Mouse (Mus musculus): ENCODE measurements at regions not wholly inside any gene's neighbourhood (a gene's known extent, or its start where the extent isn't known, plus 50 kb on each side); places are given as distances from the start of the nearest gene placed in this dataset.

DNA sequence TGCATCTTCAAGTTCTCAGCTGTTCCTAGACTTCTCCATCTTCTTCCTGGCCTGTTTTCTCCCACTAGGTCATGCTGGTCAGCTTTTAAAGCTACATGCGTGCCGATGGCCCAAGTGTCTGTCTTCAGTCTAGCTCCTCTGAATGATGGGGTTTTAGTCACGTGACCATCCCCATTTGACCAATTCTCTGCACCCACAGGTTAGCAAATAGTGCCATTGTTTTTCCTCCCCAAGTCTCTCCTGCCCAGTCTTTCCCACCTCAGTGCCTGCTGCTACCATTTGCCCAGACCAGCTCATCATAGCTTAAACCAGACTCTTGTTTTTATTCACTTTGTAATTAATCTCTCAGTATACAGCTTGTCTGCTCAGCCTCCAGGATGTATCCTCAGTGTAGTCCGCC lies 62.3 kb downstream of the Zfp706 start:
- no peak for DNase-seq

DNA sequence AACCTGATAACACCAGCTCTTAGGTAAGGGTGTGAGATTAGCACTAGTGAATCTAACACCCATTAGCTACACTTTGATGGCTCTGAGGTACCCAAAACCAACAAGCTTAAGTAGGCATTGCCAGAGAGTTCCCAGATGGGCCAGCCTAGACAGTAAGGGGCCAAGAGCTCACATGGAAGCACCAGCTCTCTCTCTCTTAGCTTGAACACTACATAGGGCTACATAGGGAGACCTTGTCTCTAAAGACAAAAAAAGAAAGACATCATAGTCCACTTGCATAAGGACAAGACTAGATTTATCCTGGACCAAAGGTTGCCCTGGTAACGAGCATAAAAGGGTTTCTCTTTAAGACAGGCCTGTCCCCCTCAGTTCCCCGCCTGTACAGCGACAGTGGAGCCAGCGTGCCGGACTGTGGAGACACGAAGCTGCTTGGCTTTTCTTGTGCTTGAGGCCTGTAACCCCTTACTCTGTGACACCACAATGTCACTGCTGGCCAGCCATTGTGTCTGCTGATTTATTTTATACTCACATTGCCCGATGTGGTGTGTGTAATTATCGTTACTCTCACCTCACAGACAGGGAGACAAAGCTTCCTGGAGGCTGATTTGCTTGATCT lies 62.9 kb downstream of the Zfp706 start:
- DNase-seq = no peak

DNA sequence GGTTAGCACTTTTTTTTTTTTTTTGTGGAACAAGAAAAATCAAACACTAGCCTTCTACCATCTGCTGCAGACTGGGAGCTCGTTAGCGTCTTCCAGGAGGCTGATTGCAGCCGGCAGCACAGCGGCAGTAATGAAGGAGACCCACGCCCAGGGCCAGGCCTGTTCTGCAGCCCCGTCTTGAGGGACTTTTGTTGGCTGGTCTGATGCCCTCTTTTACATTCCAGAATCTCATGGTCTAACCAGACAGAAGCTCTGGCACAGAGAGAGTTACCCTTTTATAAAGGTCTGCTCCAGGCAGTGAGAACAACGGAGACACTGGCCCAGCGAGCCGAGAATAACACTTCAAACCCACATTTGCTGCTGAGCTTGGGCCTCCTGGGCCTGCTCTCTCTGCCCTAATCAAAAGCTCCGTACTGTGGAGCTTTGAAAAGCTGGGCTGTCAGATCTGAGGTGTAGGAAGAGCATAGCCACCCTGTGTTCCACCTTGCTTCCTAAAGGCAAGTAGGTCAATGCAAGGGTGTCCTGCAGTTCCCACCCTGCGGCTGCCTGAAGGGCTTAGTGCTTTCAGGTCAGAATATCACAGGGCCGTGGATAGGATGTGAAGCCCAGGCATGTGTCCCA lies 64.0 kb downstream of the Zfp706 start:
- no peak for DNase-seq

DNA sequence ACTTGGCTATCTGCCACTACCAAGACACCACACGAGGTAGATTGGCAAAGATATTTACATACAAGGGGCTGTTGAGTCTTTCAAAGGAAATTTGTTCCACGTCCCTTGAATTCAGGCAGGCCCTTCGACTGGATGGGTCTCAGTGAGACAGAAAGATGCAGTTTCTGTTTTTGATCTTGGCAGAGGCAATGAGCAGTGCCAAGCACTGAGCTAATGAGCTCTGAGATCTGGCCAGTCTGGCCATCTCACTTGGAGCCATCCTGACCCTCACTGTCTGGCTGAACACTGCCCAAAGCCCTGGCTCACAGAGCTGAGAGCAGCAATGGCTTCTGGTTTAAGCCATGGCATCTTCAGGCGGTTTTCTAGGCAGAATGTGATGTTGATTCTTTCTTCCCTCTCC lies 65.3 kb downstream of the Zfp706 start:
- DNase-seq = peak in 1 of 2 experiments; percentile 22

DNA sequence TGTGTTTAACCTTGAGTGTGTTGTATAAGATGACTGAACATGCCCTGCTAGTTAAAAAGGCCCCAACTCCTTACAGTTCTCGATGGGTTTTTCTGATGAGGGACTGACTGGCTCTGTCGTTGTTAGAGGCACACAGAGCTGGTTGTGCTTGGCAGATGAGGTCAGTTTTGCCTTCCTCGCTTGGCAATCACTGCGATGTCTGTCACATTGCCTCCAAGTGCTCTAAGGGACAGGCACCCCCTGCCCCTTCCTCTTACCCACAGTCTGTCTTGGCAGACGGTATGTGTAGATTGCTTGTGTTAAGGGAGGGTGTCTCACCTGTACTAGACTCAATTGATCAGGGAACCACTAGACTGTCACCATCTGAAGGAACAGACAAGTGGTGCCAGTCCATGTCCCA lies 65.8 kb downstream of the Zfp706 start:
- no peak for DNase-seq

DNA sequence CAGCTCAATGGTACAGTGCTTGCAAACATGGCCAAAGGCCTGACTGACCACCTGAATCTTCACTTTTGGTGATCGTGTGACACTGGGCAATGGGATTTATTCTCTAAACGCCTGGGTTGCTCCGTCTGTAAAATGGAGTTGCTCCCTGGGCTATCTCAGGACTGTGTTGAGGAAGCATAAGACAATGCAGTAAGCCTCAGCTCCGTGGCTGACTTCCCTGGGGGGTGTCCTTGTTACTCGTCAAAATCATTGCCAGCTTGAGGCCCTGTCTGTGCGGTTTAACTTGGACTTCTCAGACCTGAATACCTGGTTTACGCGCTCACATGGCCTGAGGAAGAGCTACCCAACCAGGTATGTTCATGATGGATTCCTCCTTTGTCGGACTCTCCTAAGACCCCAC lies 68.0 kb downstream of the Zfp706 start:
- DNase-seq = no peak

DNA sequence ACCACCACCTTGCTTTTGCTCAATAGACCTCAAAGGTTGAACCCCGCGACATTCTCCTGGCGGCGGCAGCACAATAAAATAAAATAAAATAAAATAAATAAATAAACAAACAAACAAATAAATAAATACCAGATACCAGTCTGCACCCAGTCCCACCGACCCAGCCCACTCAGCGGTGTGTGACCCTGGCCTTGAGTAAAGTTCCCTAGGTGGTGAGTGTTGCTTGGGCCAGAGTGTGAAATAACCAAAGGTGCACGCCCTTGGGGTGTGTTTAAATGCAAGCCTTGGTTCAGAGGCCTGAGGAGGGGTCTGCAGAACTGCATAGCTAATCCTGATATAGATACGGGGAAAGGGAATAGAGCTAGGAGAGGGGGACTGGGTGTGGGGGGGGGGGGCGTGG lies 68.4 kb downstream of the Zfp706 start:
- no peak for DNase-seq

DNA sequence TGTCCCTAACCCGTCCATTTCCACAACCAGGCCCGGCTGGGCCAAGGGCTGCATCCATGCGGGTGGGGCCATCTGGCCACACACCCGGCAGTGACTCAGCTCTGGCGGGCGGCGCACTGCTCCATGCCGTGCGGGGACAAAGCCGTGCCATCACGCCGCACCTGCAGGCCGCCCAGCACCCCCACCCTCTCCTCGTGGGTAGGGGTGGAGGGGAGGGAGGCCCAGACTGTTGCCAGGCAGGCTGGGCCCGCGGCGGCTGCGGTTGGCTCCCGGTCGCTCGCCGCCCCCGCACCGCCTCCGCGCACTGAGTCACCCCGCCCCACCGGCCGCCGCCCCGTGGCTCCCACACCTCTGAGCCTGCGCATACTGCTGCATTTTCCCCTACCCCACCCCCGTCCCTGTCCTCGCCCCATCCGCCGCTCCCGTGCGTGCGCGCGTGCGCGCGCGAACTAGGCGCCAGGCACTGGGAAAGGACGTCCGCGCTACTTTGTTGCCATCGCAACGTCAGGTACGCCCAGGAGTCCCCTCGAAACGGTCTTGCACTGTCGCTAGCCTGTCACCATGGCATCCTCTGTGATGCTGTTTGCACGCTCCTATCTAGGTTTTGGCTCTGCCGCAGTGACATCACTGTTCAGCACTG lies 68.9 kb downstream of the Zfp706 start:
- DNase-seq = peak; percentile 91 to 93

DNA sequence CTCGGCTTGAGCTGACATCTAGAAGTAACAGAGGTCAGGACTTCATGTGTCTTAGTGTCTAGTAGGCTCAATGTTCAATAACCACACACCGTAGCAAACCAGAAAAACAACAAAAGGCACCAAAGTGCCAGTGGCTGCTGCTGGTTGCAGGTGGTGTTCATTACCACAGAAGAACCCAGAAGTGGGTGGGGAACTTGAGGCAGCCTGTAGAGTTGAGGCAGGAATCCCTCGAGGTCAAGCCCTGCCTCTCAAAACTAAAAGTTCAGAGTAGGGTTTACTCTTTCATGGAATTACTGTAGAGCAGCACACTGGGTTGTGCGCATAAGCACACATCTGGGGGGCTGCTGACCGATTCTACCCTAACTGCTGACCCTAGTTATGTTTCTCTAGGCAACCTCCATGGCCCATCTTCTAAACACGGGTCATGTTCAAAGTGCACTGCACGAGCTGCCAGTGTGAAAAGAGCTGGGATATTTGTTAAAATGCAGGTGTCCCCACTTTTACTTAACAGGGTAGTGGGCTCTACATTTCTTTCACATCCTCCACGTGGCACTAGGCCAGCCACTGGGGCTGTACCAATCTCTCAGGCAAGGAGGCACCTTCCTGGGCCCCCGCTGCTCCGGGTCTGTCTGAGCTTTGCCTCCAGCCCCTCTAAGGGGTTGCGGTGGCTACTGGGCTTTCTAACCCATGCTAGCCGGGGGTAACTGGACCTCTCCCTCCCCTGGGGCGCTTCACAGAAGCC lies 69.6 kb downstream of the Zfp706 start:
- peak in 1 of 2 experiments; percentile 20 for DNase-seq

DNA sequence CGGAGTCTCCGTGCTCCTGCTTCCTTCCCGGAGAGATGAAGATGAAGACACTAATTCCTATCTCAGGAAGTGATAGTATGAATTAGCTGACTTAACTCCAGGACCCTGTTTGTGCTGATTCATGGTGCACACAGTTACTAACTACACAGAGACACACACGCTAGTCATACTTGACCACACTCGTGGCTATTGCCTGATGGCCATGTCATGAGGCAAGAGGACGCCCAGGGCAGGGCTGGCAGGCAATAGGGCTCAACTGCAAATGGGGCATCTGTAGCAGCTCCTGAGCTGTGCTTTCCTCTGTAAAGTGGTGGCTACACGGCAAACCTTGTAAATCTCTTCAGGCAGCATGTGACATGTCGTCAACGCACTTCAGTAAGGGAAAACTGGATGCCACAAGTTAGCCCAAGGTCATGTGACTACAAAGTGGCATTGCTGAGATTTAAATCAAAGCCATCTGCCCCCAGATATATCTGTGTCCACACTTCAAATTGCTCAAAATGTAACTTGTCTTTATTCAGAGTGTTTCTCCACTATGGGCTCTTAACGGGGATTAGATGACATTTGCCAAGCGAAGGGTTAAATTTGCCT lies 70.4 kb downstream of the Zfp706 start:
- DNase-seq = no peak

DNA sequence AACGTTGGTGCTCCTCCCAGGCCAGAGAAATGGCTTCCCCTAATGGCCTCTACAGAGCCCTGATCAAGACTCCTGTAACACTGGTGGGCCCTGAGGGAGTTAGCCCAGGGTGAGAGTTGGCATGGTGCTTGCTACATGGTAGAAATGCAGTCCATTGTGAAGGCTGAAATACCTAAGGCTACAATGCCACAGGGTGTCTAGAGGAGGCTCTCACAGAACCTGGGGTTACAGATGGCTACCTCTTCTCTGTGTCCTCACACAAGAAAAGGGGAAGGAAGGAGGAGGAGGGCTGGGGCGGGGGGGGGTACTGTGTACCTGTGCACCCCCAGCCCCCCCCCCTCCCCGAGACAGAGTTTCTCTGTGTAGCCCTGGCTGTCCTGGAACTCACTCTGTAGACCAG lies 72.8 kb downstream of the Zfp706 start:
- no peak for DNase-seq

DNA sequence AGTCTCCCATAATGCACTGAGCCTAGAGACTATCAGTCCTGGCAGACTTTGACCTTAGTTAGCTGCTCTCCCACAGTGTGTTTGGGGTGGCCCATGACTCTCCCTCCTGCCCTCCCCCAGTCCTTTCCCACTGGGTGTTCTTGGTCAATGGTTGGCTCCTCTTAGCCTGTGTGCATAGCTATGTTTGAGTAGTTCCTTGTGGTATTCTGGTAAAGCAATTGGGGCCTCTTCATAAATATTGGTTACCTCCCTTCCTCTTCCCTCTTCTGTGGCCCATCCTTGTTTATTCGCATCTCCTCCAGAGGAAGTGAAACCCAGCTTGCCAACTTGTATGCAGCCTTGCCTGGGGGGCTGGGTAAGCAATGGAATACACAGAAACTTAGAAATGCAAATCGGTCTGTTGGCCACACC lies 74.0 kb downstream of the Zfp706 start:
- peak in 1 of 2 experiments; percentile 63 for DNase-seq

DNA sequence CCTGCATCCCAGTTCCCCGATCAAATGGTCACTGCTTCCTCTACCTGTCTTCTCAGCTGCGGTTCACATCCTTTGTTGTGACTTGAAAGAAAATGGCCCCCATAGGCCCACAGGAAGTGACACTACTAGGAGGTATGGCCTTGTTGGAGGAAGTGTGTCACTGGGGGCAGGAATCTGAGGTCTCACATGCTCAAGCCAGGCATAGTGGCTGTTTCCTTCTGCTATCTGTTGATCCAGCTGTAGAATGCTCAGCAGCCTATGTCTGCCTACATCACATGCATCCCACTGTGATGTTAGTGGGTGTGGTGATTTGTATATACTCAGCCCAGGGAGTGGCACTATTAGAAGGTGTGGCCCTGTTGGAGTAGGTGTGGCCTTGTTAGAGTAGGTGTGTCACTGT lies 76.1 kb downstream of the Zfp706 start:
- no peak for DNase-seq

DNA sequence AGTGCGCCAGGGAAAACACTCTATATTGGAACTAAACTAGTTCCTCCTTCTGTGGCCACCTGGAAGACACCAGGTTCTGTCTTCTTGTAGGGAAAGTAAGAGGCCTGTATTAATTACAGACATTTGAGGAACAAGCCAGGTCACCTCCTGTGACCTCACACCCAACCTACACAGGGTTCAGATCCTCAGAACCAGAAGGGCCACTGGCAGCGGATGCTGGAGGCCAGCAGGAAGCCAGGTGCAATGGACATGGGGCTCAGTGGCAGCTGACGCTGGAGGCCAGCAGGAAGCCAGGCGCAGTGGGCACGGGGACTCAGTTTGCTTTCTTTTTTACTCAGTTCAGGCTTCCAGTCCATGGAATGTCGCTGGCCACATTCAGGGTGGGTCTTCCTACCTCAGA lies 77.1 kb downstream of the Zfp706 start:
- no peak for DNase-seq

DNA sequence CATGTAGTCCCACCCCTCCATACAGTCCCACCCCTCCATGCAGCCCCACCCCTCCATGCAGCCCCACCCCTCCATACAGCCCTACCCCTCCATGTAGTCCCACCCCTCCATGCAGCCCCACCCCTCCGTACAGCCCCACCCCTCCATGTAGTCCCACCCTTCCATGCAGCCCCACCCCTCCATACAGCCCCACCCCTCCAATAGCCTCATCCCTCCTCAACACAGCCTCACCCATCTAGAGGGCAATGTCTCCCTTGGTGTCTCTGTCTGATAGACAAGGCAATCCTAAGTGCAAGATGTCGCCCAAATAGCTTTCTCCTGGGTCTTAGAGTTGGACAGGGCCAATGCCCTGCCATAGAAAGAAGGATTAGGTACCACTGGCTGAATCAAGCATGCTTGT lies 77.8 kb downstream of the Zfp706 start:
- no peak for DNase-seq

DNA sequence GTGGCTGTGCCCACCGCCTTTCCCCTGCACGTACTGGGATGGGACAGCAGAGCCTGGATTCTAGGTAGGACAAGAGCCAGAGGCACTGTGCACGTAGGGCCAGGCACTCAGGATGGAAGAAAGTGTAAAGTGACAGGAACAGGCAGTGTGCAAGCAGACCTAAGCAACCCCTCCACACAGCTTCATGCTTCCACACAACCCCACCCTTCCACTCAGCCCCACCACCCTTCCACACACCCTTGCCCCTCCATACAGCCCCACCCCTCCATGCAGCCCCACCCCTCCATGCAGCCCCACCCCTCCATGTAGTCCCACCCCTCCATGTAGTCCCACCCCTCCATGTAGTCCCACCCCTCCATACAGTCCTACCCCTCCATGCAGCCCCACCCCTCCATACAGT lies 78.5 kb downstream of the Zfp706 start:
- DNase-seq = no peak

DNA sequence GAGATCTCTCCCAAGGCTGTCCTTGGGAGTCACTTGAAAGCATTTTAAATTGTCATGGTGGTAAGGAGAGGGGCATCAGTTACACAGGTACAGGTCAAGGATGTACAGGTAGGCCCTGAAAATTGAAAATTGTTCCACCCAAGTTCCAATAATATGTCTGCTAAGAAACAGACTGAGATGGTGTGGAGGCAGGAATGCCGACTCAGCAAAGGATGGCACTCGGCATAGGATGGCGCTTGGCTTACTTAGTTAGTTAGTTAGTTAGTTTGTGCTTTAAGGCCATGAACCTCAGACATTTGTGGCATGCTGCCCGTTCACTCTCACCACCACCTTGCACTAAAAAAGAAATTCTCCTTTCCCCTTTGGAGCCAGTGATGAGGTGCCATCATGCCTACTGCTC lies 78.9 kb downstream of the Zfp706 start:
- no peak for DNase-seq

DNA sequence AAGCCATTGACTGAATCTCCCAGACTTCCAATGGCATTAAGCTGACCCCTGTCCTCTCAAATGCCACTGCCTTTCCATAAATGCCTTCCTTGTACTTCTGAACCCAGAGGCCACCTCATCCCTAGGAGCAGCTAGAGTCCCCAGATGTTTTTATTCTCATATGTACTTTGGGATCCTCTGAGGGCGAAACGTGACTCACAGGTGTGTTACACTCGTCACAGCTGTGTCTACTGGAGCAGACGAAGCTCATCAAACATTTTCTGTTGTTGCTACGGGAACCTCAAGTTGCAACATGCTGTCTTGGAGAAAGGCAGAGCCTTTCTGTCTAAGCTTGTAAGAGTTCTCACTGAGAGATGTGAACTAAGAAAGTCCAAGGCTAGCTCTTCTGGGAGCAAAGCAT lies 80.1 kb downstream of the Zfp706 start:
- no peak for DNase-seq

DNA sequence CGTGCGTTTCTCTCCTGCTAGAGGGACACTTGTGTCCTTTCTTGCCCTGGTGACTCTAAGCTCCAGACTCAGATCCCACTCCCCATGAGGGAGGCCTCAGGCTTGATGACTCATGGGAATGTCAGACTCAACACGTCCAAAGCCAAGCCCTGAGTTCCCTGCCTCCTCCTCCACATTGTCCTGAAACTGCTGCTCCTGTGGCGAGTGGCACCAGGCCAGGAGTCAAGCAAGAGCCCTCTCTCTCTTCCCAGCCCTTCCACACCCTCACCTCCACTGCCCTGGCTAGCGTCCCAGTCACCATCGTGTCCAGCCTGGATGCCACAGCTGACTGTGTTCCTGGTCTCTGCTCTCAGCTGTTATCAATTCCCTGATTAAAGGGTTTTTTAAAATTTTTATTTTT lies 83.4 kb downstream of the Zfp706 start:
- DNase-seq = peak; percentile 49 to 57

DNA sequence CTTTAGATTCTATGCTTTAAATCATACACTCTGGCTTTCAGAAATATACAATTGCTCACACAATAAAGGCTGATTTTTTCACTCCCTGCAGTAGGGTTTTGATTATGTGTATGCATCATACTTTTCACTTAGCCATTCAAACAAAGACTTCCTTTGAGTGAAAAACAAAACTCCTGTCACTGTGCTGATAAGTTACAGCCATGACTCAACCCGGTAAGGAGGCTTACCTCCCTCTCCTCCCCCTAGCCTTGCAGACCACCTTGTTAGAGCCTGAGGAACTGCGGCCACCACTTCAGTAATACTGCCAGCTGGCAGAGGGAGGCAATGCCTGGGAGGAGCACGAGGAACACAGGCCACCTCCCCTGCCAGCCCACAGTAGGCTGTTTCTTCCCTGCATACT lies 86.2 kb downstream of the Zfp706 start:
- no peak for DNase-seq

DNA sequence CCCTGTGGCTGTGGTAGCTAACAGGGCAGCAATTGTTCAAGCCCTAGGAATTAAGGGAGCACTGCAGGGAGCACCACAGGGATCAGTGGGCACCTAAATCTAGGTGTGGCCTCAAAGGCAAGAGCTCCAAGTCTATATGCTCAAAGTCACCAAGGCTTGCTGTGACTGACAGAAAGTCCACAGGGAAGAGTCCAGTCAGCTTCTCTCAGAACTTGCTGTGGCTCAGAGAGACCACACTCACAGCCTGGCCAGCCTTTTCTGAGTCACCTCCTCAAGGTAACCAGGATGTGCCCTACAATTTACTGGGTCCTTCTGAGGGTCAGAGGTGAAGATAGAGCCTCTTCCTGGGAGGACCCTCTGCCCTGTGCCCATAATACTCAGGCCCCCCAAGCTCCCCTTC lies 86.7 kb downstream of the Zfp706 start:
- DNase-seq = no peak

DNA sequence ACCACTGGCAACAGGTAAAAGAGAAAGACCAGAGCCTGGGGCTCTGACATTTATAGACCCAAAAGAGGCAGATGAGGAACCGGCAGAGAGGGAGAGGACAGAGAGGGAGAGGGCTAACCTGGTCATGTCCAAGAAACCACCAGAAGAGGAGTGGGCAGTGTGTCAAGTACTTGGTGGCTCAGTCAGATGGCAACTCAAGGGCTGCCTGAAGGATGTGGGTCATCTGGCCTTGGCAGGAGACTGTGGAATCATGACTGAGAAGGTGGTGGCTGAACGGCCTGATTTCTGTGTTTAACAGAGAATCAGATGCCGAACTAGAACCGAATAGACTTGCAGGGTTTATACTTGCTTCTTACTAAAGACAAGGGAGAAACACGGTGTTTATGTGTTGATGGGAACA lies 87.9 kb downstream of the Zfp706 start:
- no peak for DNase-seq

DNA sequence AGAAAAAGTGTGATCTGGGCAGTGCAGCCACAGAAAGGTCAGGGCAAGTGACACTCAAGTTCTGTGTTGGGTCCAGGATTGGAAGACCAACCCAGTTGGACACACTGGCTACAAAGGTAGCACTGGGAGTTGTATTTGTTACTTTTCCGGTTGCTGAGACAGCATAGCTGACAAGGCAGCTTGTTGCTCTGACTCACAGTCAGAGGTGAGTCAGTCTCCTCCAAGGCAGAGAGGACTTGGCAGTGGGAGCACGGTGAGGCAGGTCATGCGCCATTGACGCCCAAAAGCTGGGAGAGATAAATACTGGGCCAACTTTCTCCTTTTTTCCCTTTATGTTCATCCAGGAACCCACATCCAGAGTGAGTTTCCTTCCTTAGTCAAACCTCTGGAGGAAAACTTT lies 88.4 kb downstream of the Zfp706 start:
- DNase-seq = no peak
